Mouse (Mus musculus): Measurements from ENCODE around the gene Eps8l1. TPM values are rescaled to one million over a fixed set of nuclear protein-coding genes. Genes with fewer than 3 reads are reported as not detected.

Gene Eps8l1
- total and polyA plus RNA-seq, 3 experiments, result 0.01 to 0.19 TPM; not detected in 1

DNA sequence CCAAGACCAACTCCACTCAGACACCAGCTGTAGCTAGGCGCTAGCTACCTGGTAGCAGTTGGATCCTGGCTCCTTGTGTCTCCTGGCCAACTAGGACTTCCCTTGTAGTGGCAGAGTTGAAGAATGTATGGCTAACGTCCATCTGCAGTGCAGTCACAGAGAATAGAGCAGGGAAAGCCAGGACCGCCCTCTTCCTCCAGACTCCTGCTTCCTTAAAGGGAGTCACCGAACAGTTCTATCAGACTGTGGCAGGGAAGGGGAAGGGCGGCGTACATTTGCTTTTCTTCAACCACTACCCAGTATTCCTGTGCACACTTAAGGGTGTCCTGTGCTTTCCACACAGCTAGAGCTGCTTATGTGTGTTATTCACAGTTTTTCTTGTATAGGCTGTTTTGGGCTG, 30.8 kb downstream of the Eps8l1 start:
- TF ChIP-seq SIN3A (IDR thresholded peaks at IDR 0.05; ENCODE audit: low read length), result no peak
- no peak for TF ChIP-seq NELFE (IDR thresholded peaks at IDR 0.05; ENCODE audit: low read depth, low read length)
- no peak for TF ChIP-seq MAX (IDR thresholded peaks at IDR 0.05; ENCODE audit: low read length)
- no peak for TF ChIP-seq CHD2 (IDR thresholded peaks at IDR 0.05; ENCODE audit: low read length)
- TF ChIP-seq POLR2AphosphoS5 (IDR thresholded peaks at IDR 0.05; ENCODE audit: borderline replicate concordance, low read depth, low read length), result no peak
- no peak for TF ChIP-seq EP300 (IDR thresholded peaks at IDR 0.05; ENCODE audit: low read depth in 1 of 2, low read length in 2 of 2)
- no peak for TF ChIP-seq ZNF384 (IDR thresholded peaks at IDR 0.05; ENCODE audit: low read depth, low read length)
- TF ChIP-seq ZC3H11A (IDR thresholded peaks at IDR 0.05; ENCODE audit: low read depth, low read length), result no peak
- TF ChIP-seq ETS1 (IDR thresholded peaks at IDR 0.05; ENCODE audit: low read depth, low read length), result no peak
- no peak for TF ChIP-seq ELF1 (IDR thresholded peaks at IDR 0.05; ENCODE audit: low read depth, low read length)
- no peak for TF ChIP-seq TBP (IDR thresholded peaks at IDR 0.05; ENCODE audit: low read depth, low read length)
- no peak for TF ChIP-seq ZKSCAN1 (IDR thresholded peaks at IDR 0.05; ENCODE audit: low read depth, low read length)
- TF ChIP-seq TAL1 (IDR thresholded peaks at IDR 0.05; ENCODE audit: low read length), result no peak
- H3K27me3 ChIP-seq (ENCODE audit: control insufficient read depth in 1 of 2, insufficient read depth in 2 of 2, low read length in 2 of 2), result no peaks in the 10 kb centered on the region
- H3K4me3 ChIP-seq (ENCODE audit: control insufficient read depth in 1 of 2, insufficient read depth in 1 of 2, low read depth in 2 of 2, low read length in 2 of 2), result no peak overlapping the region
- H3K36me3 ChIP-seq (ENCODE audit: control insufficient read depth in 1 of 2, insufficient read depth in 2 of 2, low read length in 2 of 2), result peaks cover 8 to 34% of the 10 kb centered on the region in 2 experiments
- peaks cover 13% of the 10 kb centered on the region for H3K79me2 ChIP-seq (ENCODE audit: control insufficient read depth, insufficient read depth, low read length, poor library complexity)
- no peak overlapping the region for H3K27ac ChIP-seq (ENCODE audit: control insufficient read depth, low read depth, low read length)
- no peaks in the 10 kb centered on the region for H3K9me3 ChIP-seq (replicated peaks; ENCODE audit: insufficient read depth, low read length)
- H3K4me1 ChIP-seq (ENCODE audit: control insufficient read depth in 1 of 2, insufficient read depth in 2 of 2, low read length in 2 of 2), result peaks cover 3 to 40% of the 10 kb centered on the region in 2 experiments
- DNase-seq (ENCODE audit: low read depth, low spot score), result no peak
- H3K9ac ChIP-seq (ENCODE audit: control insufficient read depth, low read depth, low read length, poor library complexity, severe bottlenecking), result no peak overlapping the region

DNA sequence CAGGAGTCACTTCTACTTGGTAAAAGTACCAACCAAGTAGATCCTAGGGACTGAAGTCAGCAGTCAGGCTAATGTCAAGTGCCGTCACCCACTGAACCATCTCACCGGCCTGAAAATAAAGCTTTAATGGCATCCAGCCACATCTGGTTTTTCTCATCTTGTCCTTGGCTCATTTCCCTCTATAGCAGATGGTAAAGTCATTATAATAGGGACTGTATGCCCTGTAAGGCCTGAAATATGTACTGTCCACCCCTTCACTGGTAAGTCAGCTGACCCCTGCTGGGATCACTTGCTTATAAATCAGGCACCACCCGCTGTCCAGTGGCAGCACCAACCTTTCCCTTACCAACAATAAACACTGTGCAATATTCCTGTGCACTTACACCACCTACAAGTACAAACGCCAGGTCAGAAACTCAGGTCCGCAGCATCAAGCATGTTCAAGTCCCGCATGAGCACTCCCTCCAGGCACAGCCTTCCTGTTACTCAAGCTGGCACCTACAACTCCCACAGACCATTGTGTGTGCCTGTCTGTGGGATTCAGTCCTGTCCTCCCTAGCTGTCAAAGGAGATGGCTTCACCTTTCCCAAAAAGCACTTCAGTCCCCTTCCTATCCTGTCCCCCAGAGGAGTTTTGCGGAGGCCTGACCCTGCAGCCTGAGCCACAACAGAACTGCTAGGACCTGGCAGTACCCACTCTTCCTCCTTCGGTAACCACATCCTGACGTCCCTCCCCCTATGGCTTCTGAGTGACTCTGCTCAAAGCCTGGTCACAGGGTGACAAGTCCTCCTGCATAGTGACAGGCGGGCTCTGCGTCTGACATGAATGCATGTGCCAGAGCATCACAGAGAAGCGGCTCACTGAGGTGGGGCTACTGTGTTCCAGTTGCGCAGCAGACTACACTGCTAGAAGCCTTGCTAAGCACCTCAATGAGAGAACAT, 32.1 kb downstream of the Eps8l1 start:
- Histone ChIP-seq H3K79me2 (ENCODE audit: control insufficient read depth, insufficient read depth, low read length, poor library complexity) (peaks cover 20% of the 10 kb centered on the region), H3K9me3 (replicated peaks; ENCODE audit: insufficient read depth, low read length) (no peaks in the 10 kb centered on the region), H3K4me3 (ENCODE audit: control insufficient read depth in 1 of 2, insufficient read depth in 1 of 2, low read depth in 2 of 2, low read length in 2 of 2) (no peak overlapping the region), H3K4me1 (ENCODE audit: control insufficient read depth in 1 of 2, insufficient read depth in 2 of 2, low read length in 2 of 2) (peaks cover 3 to 40% of the 10 kb centered on the region in 2 experiments), H3K36me3 (ENCODE audit: control insufficient read depth in 1 of 2, insufficient read depth in 2 of 2, low read length in 2 of 2) (peaks cover 10 to 34% of the 10 kb centered on the region in 2 experiments), H3K9ac (ENCODE audit: control insufficient read depth, low read depth, low read length, poor library complexity, severe bottlenecking) (no peak overlapping the region), H3K27ac (ENCODE audit: control insufficient read depth, low read depth, low read length) (no peak overlapping the region), H3K27me3 (ENCODE audit: control insufficient read depth in 1 of 2, insufficient read depth in 2 of 2, low read length in 2 of 2) (no peaks in the 10 kb centered on the region)
- no peak for DNase-seq (ENCODE audit: low read depth, low spot score)
- TF ChIP-seq HCFC1 (IDR thresholded peaks at IDR 0.05; ENCODE audit: low read depth, low read length), result no peak
- TF ChIP-seq TCF12 (IDR thresholded peaks at IDR 0.05; ENCODE audit: low read depth, low read length), result no peak
- TF ChIP-seq POLR2AphosphoS2 (IDR thresholded peaks at IDR 0.05; ENCODE audit: low read length), result no peak
- no peak for TF ChIP-seq CHD1 (IDR thresholded peaks at IDR 0.05; ENCODE audit: low read depth, low read length)
- TF ChIP-seq ZC3H11A (IDR thresholded peaks at IDR 0.05; ENCODE audit: low read depth, low read length), result no peak
- TF ChIP-seq MYB (IDR thresholded peaks at IDR 0.05; ENCODE audit: low read depth, low read length), result no peak
- TF ChIP-seq MYC (IDR thresholded peaks at IDR 0.05; ENCODE audit: low read depth, low read length), result no peak
- TF ChIP-seq SIN3A (IDR thresholded peaks at IDR 0.05; ENCODE audit: low read length), result no peak
- no peak for TF ChIP-seq GATA1 (IDR thresholded peaks at IDR 0.05; ENCODE audit: low read depth, low read length)
- no peak for TF ChIP-seq MXI1 (IDR thresholded peaks at IDR 0.05; ENCODE audit: low read depth, low read length)
- TF ChIP-seq ZMIZ1 (IDR thresholded peaks at IDR 0.05; ENCODE audit: low read depth, low read length), result no peak
- no peak for TF ChIP-seq BHLHE40 (IDR thresholded peaks at IDR 0.05; ENCODE audit: borderline replicate concordance, low read depth, low read length)
- no peak for TF ChIP-seq RCOR1 (IDR thresholded peaks at IDR 0.05; ENCODE audit: low read depth, low read length)
- no peak for TF ChIP-seq KAT2A (conservative IDR thresholded peaks at IDR 0.05; ENCODE audit: low read depth, low read length)
- no peak for TF ChIP-seq NELFE (IDR thresholded peaks at IDR 0.05; ENCODE audit: low read depth, low read length)
- no peak for TF ChIP-seq POLR2AphosphoS5 (IDR thresholded peaks at IDR 0.05; ENCODE audit: borderline replicate concordance, low read depth, low read length)
- no peak for TF ChIP-seq GABPA (IDR thresholded peaks at IDR 0.05; ENCODE audit: low read depth, low read length)
- TF ChIP-seq ZKSCAN1 (IDR thresholded peaks at IDR 0.05; ENCODE audit: low read depth, low read length), result no peak

Measured in MEL (cell line).